Mouse (Mus musculus): ENCODE measurements around the gene Psma6. TPM values are rescaled to one million over a fixed set of nuclear protein-coding genes. Genes with fewer than 3 reads are reported as not detected.

Psma6 gene
- polyA plus RNA-seq, 1 experiment from 2014 or later, result 454 TPM

GRCm38 (mm10) chr12:55376956-55377609, 6.9 kb upstream of the Psma6 start:
- Histone ChIP-seq H3K4me2 (no peak overlapping the region), H3K36me3 (peaks cover 15% of the 10 kb centered on the region; the same call in 1 of the 2 replicates), H3K4me1 (no peaks in the 10 kb centered on the region), H3K27ac (no peak overlapping the region), H3K4me3 (no peak overlapping the region), H3K9me3 (no peaks in the 10 kb centered on the region), H3K9ac (no peak overlapping the region), H3K27me3 (no peaks in the 10 kb centered on the region)
- no peak for ATAC-seq (ENCODE audit: insufficient number of reproducible peaks, insufficient read depth, low FRiP score, low TSS enrichment, low read depth)
- 87% methylated on average over 16 of the region's 16 CpGs for WGBS

- WGBS, result 69% methylated on average over 6 of the region's 6 CpGs
- ATAC-seq (ENCODE audit: insufficient number of reproducible peaks, insufficient read depth, low FRiP score, low TSS enrichment, low read depth), result no peak
- no peaks in the 10 kb centered on the region for H3K27me3 ChIP-seq
- H3K27ac ChIP-seq, result no peak overlapping the region
- peaks cover 20% of the 10 kb centered on the region; the same call in 1 of the 2 replicates for H3K36me3 ChIP-seq
- no peak overlapping the region for H3K9ac ChIP-seq
- H3K9me3 ChIP-seq, result no peaks in the 10 kb centered on the region
- no peak overlapping the region for H3K4me2 ChIP-seq
- no peaks in the 10 kb centered on the region for H3K4me1 ChIP-seq
- no peak overlapping the region for H3K4me3 ChIP-seq
Observed at GRCm38 (mm10) chr12:55377610-55377980, 6.4 kb upstream of the Psma6 start.

GRCm38 (mm10) chr12:55384826-55385225, 804 bp downstream of the Psma6 start:
- 89% methylated on average over 3 of the region's 3 CpGs for WGBS

GRCm38 (mm10) chr12:55385931-55386330, 1.9 kb downstream of the Psma6 start:
- H3K9me3 ChIP-seq, result no peaks in the 10 kb centered on the region
- no peak overlapping the region for H3K4me3 ChIP-seq
- H3K4me1 ChIP-seq, result peaks cover 7% of the 10 kb centered on the region; the same call in 1 of the 2 replicates
- WGBS, result 19% methylated on average over 6 of the region's 6 CpGs
- peaks cover 12% of the 10 kb centered on the region; the same call in 1 of the 2 replicates for H3K36me3 ChIP-seq
- no peak overlapping the region for H3K27ac ChIP-seq
- no peak overlapping the region for H3K9ac ChIP-seq
- H3K27me3 ChIP-seq, result no peaks in the 10 kb centered on the region
- H3K4me2 ChIP-seq, result no peak overlapping the region
- no peak for ATAC-seq (ENCODE audit: insufficient number of reproducible peaks, insufficient read depth, low FRiP score, low TSS enrichment, low read depth)

More at GRCm38 (mm10) chr12:55384826-55385225, 804 bp downstream of the Psma6 start:
- Histone ChIP-seq H3K4me2 (no peak overlapping the region), H3K9me3 (no peaks in the 10 kb centered on the region), H3K4me1 (peaks cover 7% of the 10 kb centered on the region; the same call in 1 of the 2 replicates), H3K27me3 (no peaks in the 10 kb centered on the region), H3K36me3 (peaks cover 12% of the 10 kb centered on the region; the same call in 1 of the 2 replicates), H3K4me3 (no peak overlapping the region), H3K9ac (no peak overlapping the region), H3K27ac (no peak overlapping the region)
- ATAC-seq (ENCODE audit: insufficient number of reproducible peaks, insufficient read depth, low FRiP score, low TSS enrichment, low read depth), result no peak

GRCm38 (mm10) chr12:55386456-55386855, 2.4 kb downstream of the Psma6 start:
- H3K27me3 ChIP-seq, result no peaks in the 10 kb centered on the region
- no peak overlapping the region for H3K9ac ChIP-seq
- no peaks in the 10 kb centered on the region for H3K9me3 ChIP-seq
- peaks cover 7% of the 10 kb centered on the region; the same call in 1 of the 2 replicates for H3K4me1 ChIP-seq
- H3K36me3 ChIP-seq, result peaks cover 12% of the 10 kb centered on the region; the same call in 1 of the 2 replicates
- H3K27ac ChIP-seq, result no peak overlapping the region
- no peak overlapping the region for H3K4me2 ChIP-seq
- no peak overlapping the region for H3K4me3 ChIP-seq
- ATAC-seq (ENCODE audit: insufficient number of reproducible peaks, insufficient read depth, low FRiP score, low TSS enrichment, low read depth), result no peak
- WGBS, result 65% methylated on average over 9 of the region's 9 CpGs

- no peak overlapping the region for H3K4me3 ChIP-seq
- peaks cover 7% of the 10 kb centered on the region; the same call in 1 of the 2 replicates for H3K4me1 ChIP-seq
- no peak overlapping the region for H3K27ac ChIP-seq
- H3K4me2 ChIP-seq, result no peak overlapping the region
- ATAC-seq (ENCODE audit: insufficient number of reproducible peaks, insufficient read depth, low FRiP score, low TSS enrichment, low read depth), result no peak
- 0 out of 2 replicates have a peak overlapping the region, but pooled peaks have one; percentile 32 for H3K9ac ChIP-seq
- no peaks in the 10 kb centered on the region for H3K9me3 ChIP-seq
- WGBS, result 70% methylated on average over 7 of the region's 7 CpGs
- peaks cover 6% of the 10 kb centered on the region; the same call in 1 of the 2 replicates for H3K36me3 ChIP-seq
- H3K27me3 ChIP-seq, result no peaks in the 10 kb centered on the region
Observed at GRCm38 (mm10) chr12:55387083-55387787, 3.2 kb downstream of the Psma6 start.

GRCm38 (mm10) chr12:55387788-55388465, 3.9 kb downstream of the Psma6 start:
- no peak for ATAC-seq (ENCODE audit: insufficient number of reproducible peaks, insufficient read depth, low FRiP score, low TSS enrichment, low read depth)
- Histone ChIP-seq H3K4me2 (no peak overlapping the region), H3K4me1 (peaks cover 7% of the 10 kb centered on the region; the same call in 1 of the 2 replicates), H3K36me3 (no peaks in the 10 kb centered on the region), H3K4me3 (no peak overlapping the region), H3K27me3 (no peaks in the 10 kb centered on the region), H3K9me3 (no peaks in the 10 kb centered on the region), H3K9ac (0 out of 2 replicates have a peak overlapping the region, but pooled peaks have one; percentile 32), H3K27ac (no peak overlapping the region)
- 66% methylated on average over 11 of the region's 11 CpGs for WGBS

GRCm38 (mm10) chr12:55388478-55388877, 4.5 kb downstream of the Psma6 start:
- Histone ChIP-seq H3K4me2 (no peak overlapping the region), H3K4me3 (no peak overlapping the region), H3K27me3 (no peaks in the 10 kb centered on the region), H3K9ac (no peak overlapping the region), H3K36me3 (no peaks in the 10 kb centered on the region), H3K27ac (no peak overlapping the region), H3K4me1 (peaks cover 7% of the 10 kb centered on the region; the same call in 1 of the 2 replicates), H3K9me3 (no peaks in the 10 kb centered on the region)
- WGBS, result 68% methylated on average over 6 of the region's 6 CpGs
- no peak for ATAC-seq (ENCODE audit: insufficient number of reproducible peaks, insufficient read depth, low FRiP score, low TSS enrichment, low read depth)

GRCm38 (mm10) chr12:55389132-55390081, 5.4 kb downstream of the Psma6 start:
- Histone ChIP-seq H3K4me2 (no peak overlapping the region), H3K27ac (no peak overlapping the region; the same call in 1 of the 2 replicates), H3K27me3 (no peaks in the 10 kb centered on the region), H3K9ac (no peak overlapping the region), H3K9me3 (no peaks in the 10 kb centered on the region), H3K36me3 (no peaks in the 10 kb centered on the region), H3K4me3 (no peak overlapping the region), H3K4me1 (peaks cover 7% of the 10 kb centered on the region; the same call in 1 of the 2 replicates)
- WGBS, result 67% methylated on average over 17 of the region's 17 CpGs
- no peak for ATAC-seq (ENCODE audit: insufficient number of reproducible peaks, insufficient read depth, low FRiP score, low TSS enrichment, low read depth)

GRCm38 (mm10) chr12:55392120-55392519, 8.1 kb downstream of the Psma6 start:
- Histone ChIP-seq H3K4me2 (no peak overlapping the region), H3K4me3 (no peak overlapping the region), H3K4me1 (peaks cover 7% of the 10 kb centered on the region; the same call in 1 of the 2 replicates), H3K27me3 (no peaks in the 10 kb centered on the region), H3K36me3 (no peaks in the 10 kb centered on the region), H3K9ac (no peak overlapping the region), H3K9me3 (no peaks in the 10 kb centered on the region), H3K27ac (no peak overlapping the region)
- ATAC-seq (ENCODE audit: insufficient number of reproducible peaks, insufficient read depth, low FRiP score, low TSS enrichment, low read depth), result no peak

Data from embryonic facial prominence, embryonic 13.5 days (tissue).